In the genomic region with DNA sequence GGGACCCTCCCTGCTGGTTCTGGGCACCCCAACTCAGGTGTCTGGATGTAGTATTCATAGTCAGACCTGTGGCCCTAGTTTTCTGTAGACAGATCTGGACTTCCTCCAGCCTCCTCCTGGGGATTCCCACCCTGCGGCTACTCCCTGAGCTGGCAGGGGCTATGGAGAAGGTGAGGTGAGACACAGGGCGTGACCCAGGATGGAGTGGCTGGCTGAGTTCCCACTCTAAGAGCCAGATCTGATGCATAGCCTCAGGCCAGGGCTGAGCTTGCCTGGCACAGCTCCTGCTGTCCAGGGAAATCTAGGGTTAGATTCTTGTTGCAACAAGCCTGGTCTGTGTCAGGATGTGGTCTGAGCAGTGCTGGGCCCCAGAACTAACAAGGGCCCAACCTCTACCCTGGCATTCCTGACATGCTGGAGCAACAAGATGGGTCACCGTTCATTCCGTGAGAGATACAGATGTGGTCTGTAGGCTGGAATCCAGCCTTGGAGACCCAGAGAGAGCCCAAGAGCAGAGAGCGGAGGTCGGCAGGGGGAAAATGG, we compare ENCODE assay signal across 18 mouse cellular contexts. TPM values are rescaled to one million over a fixed set of nuclear protein-coding genes. Genes with fewer than 3 reads are reported as not detected.
DNase-seq lines count a peak whose midpoint lies in the region; ATAC-seq and TF ChIP-seq lines count a peak whose summit lies in the region.
"Had no signal": no experiment of that assay in that cellular context is flagged by ENCODE, and none has a peak within 500 bp of the region (broad histone marks: within the 10 kb centered on the region; RNA-seq: fewer than 3 reads in every experiment).

No protein-coding gene starts in this region.

- no peaks in the 10 kb centered on the region for H3K36me3 ChIP-seq in E14TG2a.4 (ENCODE audit: insufficient read depth, low read length)
- H3K36me3 ChIP-seq in stomach, embryonic 14.5 days (ENCODE audit: control insufficient read depth, insufficient read depth, low read length) = no peaks in the 10 kb centered on the region
- H3K36me3 ChIP-seq: forebrain, embryonic 15.5 days; kidney, embryonic 15.5 days; lung, embryonic 15.5 days; neural tube, embryonic 13.5 days; stomach, embryonic 15.5 days had no signal

- no peak overlapping the region; the same call in 1 of the 2 replicates for H3K9ac ChIP-seq in stomach, embryonic 14.5 days (replicated peaks; ENCODE audit: low read depth, low read length)
- H3K9ac ChIP-seq: forebrain, embryonic 15.5 days; kidney, embryonic 15.5 days; lung, embryonic 15.5 days; stomach, embryonic 15.5 days had no signal

- ATAC-seq in stomach, embryonic 14.5 days (ENCODE audit: insufficient number of reproducible peaks, insufficient read depth, low FRiP score, low read depth) = no peak
- ATAC-seq: activated CD4-positive, CD25-positive, alpha-beta regulatory T cell, adult 4 months; forebrain, embryonic 15.5 days; midbrain, embryonic 16.5 days had no signal

- peaks cover 72% of the 10 kb centered on the region for H3K4me1 ChIP-seq in E14TG2a.4 (replicated peaks; ENCODE audit: low read depth, low read length)
- H3K4me1 ChIP-seq in stomach, embryonic 14.5 days (ENCODE audit: control insufficient read depth, insufficient read depth, low read length) = no peaks in the 10 kb centered on the region
- H3K4me1 ChIP-seq: lung, embryonic 15.5 days; stomach, embryonic 15.5 days had no signal

- H3K27me3 ChIP-seq in E14TG2a.4 (ENCODE audit: insufficient read depth, low read length) = no peaks in the 10 kb centered on the region
- H3K27me3 ChIP-seq in stomach, embryonic 14.5 days (ENCODE audit: control insufficient read depth, insufficient read depth, low read length) = no peaks in the 10 kb centered on the region
- H3K27me3 ChIP-seq: forebrain, embryonic 15.5 days; kidney, embryonic 15.5 days; lung, embryonic 15.5 days; neural tube, embryonic 13.5 days; stomach, embryonic 15.5 days had no signal

- no peak for TF ChIP-seq CTCF in E14TG2a.4 (conservative IDR thresholded peaks at IDR 0.05; ENCODE audit: low read length)

- no peak overlapping the region for H3K4me2 ChIP-seq in stomach, embryonic 14.5 days (replicated peaks; ENCODE audit: low read depth, low read length)
- H3K4me2 ChIP-seq: forebrain, embryonic 15.5 days; kidney, embryonic 15.5 days; lung, embryonic 15.5 days; neural tube, embryonic 13.5 days; stomach, embryonic 15.5 days had no signal

- WGBS in stomach, embryonic 14.5 days = 79% methylated on average over 6 of the region's 6 CpGs

- H3K4me3 ChIP-seq in E14TG2a.4 (replicated peaks; ENCODE audit: low read length) = 0 out of 2 replicates have a peak overlapping the region, but pooled peaks have one; percentile 35
- H3K4me3 ChIP-seq in stomach, embryonic 14.5 days (ENCODE audit: low read depth, low read length) = no peak overlapping the region
- H3K4me3 ChIP-seq: forebrain, embryonic 15.5 days; kidney, embryonic 15.5 days; lung, embryonic 15.5 days; neural tube, embryonic 13.5 days; stomach, embryonic 15.5 days had no signal

- H3K27ac ChIP-seq in stomach, embryonic 14.5 days (ENCODE audit: low read length) = 0 out of 2 replicates have a peak overlapping the region, but pooled peaks have one; percentile 15
- H3K27ac ChIP-seq: forebrain, embryonic 15.5 days; kidney, embryonic 15.5 days; lung, embryonic 15.5 days; neural tube, embryonic 13.5 days; stomach, embryonic 15.5 days had no signal

- H3K9me3 ChIP-seq in E14TG2a.4 (ENCODE audit: low read length) = no peaks in the 10 kb centered on the region
- no peaks in the 10 kb centered on the region for H3K9me3 ChIP-seq in stomach, embryonic 14.5 days (ENCODE audit: control insufficient read depth, low read depth, low read length)
- H3K9me3 ChIP-seq: forebrain, embryonic 15.5 days; kidney, embryonic 15.5 days; lung, embryonic 15.5 days; neural tube, embryonic 13.5 days; stomach, embryonic 15.5 days had no signal

- DNase-seq in lung, adult 18-20 months = peak; percentile 73 to 80
- no peak for DNase-seq in lung, postnatal 14 days
- peak; percentile 89 for DNase-seq in NIH3T3 (ENCODE audit: low read depth)
- DNase-seq in c-Kit-positive CD71-positive TER-119-positive erythroid progenitor cells, embryonic 14.5 days (ENCODE audit: low spot score) = no peak
- DNase-seq in cerebellum, postnatal 25 days = no peak
- DNase-seq: cerebellum, adult 2 months; gastrocnemius, postnatal 14 days; liver; thymus, postnatal 36 days had no signal

RNA-seq across cellular contexts. Expression of a gene that starts 7.0 kb away (rescaled TPM):
- 17.1 and 17.2 TPM in 2 replicates for polyA plus RNA-seq in stomach, embryonic 14.5 days (2014; fragmentation: Nextera tagmentation; extraction: Ambion mirVana)

RNA-seq across cellular contexts. Expression of a gene that starts 43.8 kb away (rescaled TPM):
- polyA plus RNA-seq in stomach, embryonic 14.5 days (2014; fragmentation: Nextera tagmentation; extraction: Ambion mirVana) = 47.3 and 49.2 TPM in 2 replicates

Comparison
In these comparisons a context has a peak if more than half of its experiments do, and no peak if none do; other contexts are left out.
1. DNase-seq: peak in lung, adult 18-20 months (2 of 2) and NIH3T3 (single experiment); none in lung, postnatal 14 days (single experiment), c-Kit-positive CD71-positive TER-119-positive erythroid progenitor cells, embryonic 14.5 days (single experiment) and cerebellum, postnatal 25 days (0 of 2).